Mouse (Mus musculus) liver, embryonic 11.5 days (tissue): ENCODE results near the gene Rint1. TPM values are rescaled to one million over a fixed set of nuclear protein-coding genes. Genes with fewer than 3 reads are reported as not detected.
"Not testable (repeated sequence)": the region's sequence is repeated elsewhere in the genome, so short reads cannot be mapped to it uniquely, and the experiment has no call there.

ENCODE experiments used
- ATAC-seq: fragments of 200-750 bp; cut with Nextera tagmentation; replicated peaks from 2 replicates; pipeline ENCODE4 v1.8.0; 2017; ENCODE audit warnings: moderate number of reproducible peaks, mild to moderate bottlenecking, moderate TSS enrichment, moderate library complexity; ENCODE audit not compliant: low FRiP score
- DNase-seq: peaks from one replicate; pipeline ENCODE4 v3.0.0-alpha.2; 2017; ENCODE audit warnings: low spot score
- H3K27ac ChIP-seq: fragments of 300-500 bp; sonication (generic); 2 replicates; pipeline ENCODE4 v1.5.1; 2014; ENCODE audit warnings: mild to moderate bottlenecking, low read depth, low read length, control low read depth
- H3K27me3 ChIP-seq: fragments of 300-500 bp; sonication (generic); replicated peaks from 2 replicates; pipeline ENCODE4 v1.6.1; 2014; ENCODE audit warnings: low read length, mixed read lengths; ENCODE audit not compliant: control insufficient read depth, insufficient read depth
- H3K36me3 ChIP-seq: fragments of 300-500 bp; sonication (generic); 2 replicates; pipeline ENCODE4 v1.6.1; 2014; ENCODE audit warnings: mild to moderate bottlenecking, low read length, moderate library complexity, mixed read lengths; ENCODE audit not compliant: control insufficient read depth, insufficient read depth
- H3K4me1 ChIP-seq: fragments of 300-500 bp; sonication (generic); replicated peaks from 2 replicates; pipeline ENCODE4 v1.6.1; 2014; ENCODE audit warnings: low read length, mixed read lengths; ENCODE audit not compliant: control insufficient read depth, insufficient read depth
- H3K4me2 ChIP-seq: fragments of 300-500 bp; sonication (generic); 2 replicates; pipeline ENCODE4 v1.6.1; 2014; ENCODE audit warnings: mild to moderate bottlenecking, control low read depth, moderate library complexity
- H3K4me3 ChIP-seq: fragments of 300-500 bp; sonication (generic); 2 replicates; pipeline ENCODE4 v1.5.1; 2014; ENCODE audit warnings: low read depth, low read length, control low read depth
- H3K9ac ChIP-seq: fragments of 300-500 bp; sonication (generic); 2 replicates; pipeline ENCODE4 v1.6.1; 2014; ENCODE audit warnings: low read depth, low read length, control low read depth
- H3K9me3 ChIP-seq: fragments of 300-500 bp; sonication (generic); 2 replicates; pipeline ENCODE4 v1.6.1; 2016; ENCODE audit warnings: low read length, inconsistent platforms, mixed read lengths; ENCODE audit not compliant: control insufficient read depth
- WGBS: fragments of 180-500 bp; shearing (Covaris S2); extraction: QIAGEN DNeasy Blood & Tissue Kit; methylation state at CpG from one replicate; pipeline ENCODE4 v1.1.7; 2014; 5-methylcytosine and 5-hydroxymethylcytosine counted together
- polyA plus RNA-seq: library from polyadenylated mRNA; unstranded; fragments of >200 nt; fragmentation: Nextera tagmentation; extraction: Ambion mirVana; gene quantifications from 2 replicates; pipeline ENCODE4 v1.2.1, GENCODE M21; 2014

The Rint1 gene
- polyA plus RNA-seq, 1 experiment from 2014 or later, result 41.1 TPM

GRCm38 (mm10) chr5:23792726-23793125 lies 5.2 kb downstream of the Rint1 start:
- no peaks in the 10 kb centered on the region for H3K27me3 ChIP-seq
- 90% methylated on average over 2 of the region's 2 CpGs for WGBS
- no peaks in the 10 kb centered on the region for H3K9me3 ChIP-seq
- H3K36me3 ChIP-seq, result peaks cover 15% of the 10 kb centered on the region; the same call in 1 of the 2 replicates
- H3K9ac ChIP-seq, result no peak overlapping the region
- peaks cover 3% of the 10 kb centered on the region; the same call in 1 of the 2 replicates for H3K4me1 ChIP-seq
- no peak overlapping the region for H3K27ac ChIP-seq
- DNase-seq, result no peak
- no peak for ATAC-seq
- H3K4me2 ChIP-seq, result no peak overlapping the region
- no peak overlapping the region for H3K4me3 ChIP-seq

GRCm38 (mm10) chr5:23814841-23815240 lies 27.3 kb downstream of the Rint1 start:
- DNase-seq (no peak), ATAC-seq (no peak)
- Histone ChIP-seq H3K9ac (no peak overlapping the region), H3K4me3 (no peak overlapping the region), H3K4me1 (no peaks in the 10 kb centered on the region), H3K27me3 (no peaks in the 10 kb centered on the region), H3K36me3 (peaks cover 70% of the 10 kb centered on the region), H3K27ac (no peak overlapping the region), H3K4me2 (no peak overlapping the region), H3K9me3 (peaks cover 12% of the 10 kb centered on the region)
- 91% methylated on average over 5 of the region's 5 CpGs for WGBS

GRCm38 (mm10) chr5:23816681-23817080 lies 29.2 kb downstream of the Rint1 start:
- ATAC-seq (no peak), DNase-seq (no peak)
- no peak overlapping the region for H3K9ac ChIP-seq
- no peak overlapping the region for H3K27ac ChIP-seq
- H3K4me2 ChIP-seq, result no peak overlapping the region
- peaks cover 58% of the 10 kb centered on the region for H3K36me3 ChIP-seq
- no peaks in the 10 kb centered on the region for H3K27me3 ChIP-seq
- H3K4me3 ChIP-seq, result no peak overlapping the region
- no peaks in the 10 kb centered on the region for H3K4me1 ChIP-seq
- H3K9me3 ChIP-seq, result peaks cover 11% of the 10 kb centered on the region
- 89% methylated on average over 15 of the region's 15 CpGs for WGBS

GRCm38 (mm10) chr5:23822306-23822705 lies 34.8 kb downstream of the Rint1 start:
- H3K9me3 ChIP-seq, result no peaks in the 10 kb centered on the region
- peaks cover 19% of the 10 kb centered on the region for H3K36me3 ChIP-seq
- no peaks in the 10 kb centered on the region for H3K4me1 ChIP-seq
- no peak overlapping the region for H3K4me2 ChIP-seq
- no peak overlapping the region for H3K9ac ChIP-seq
- no peak overlapping the region for H3K4me3 ChIP-seq
- 73% methylated on average over 11 of the region's 11 CpGs for whole genome bisulfite sequencing
- ATAC-seq (0 out of 2 replicates have a peak, but pooled peaks have one; percentile 18), DNase-seq (no peak)
- H3K27ac ChIP-seq, result no peak overlapping the region
- no peaks in the 10 kb centered on the region for H3K27me3 ChIP-seq

- 76% methylated on average over 8 of the region's 8 CpGs for WGBS
Observed at GRCm38 (mm10) chr5:23824171-23824733, 36.7 kb downstream of the Rint1 start.

GRCm38 (mm10) chr5:23826321-23827004 lies 39.0 kb downstream of the Rint1 start:
- no peak overlapping the region for H3K4me3 ChIP-seq
- H3K9me3 ChIP-seq, result no peaks in the 10 kb centered on the region
- 31% methylated on average over 11 of the region's 11 CpGs for WGBS
- no peak overlapping the region for H3K27ac ChIP-seq
- DNase-seq, result peak; percentile 49
- H3K4me2 ChIP-seq, result no peak overlapping the region
- no peaks in the 10 kb centered on the region for H3K4me1 ChIP-seq
- H3K9ac ChIP-seq, result no peak overlapping the region
- no peak; the same call in 1 of the 2 replicates for ATAC-seq
- no peaks in the 10 kb centered on the region for H3K36me3 ChIP-seq
- H3K27me3 ChIP-seq, result peaks cover 15% of the 10 kb centered on the region

More at GRCm38 (mm10) chr5:23824171-23824733, 36.7 kb downstream of the Rint1 start:
- DNase-seq (no peak), ATAC-seq (no peak)
- Histone ChIP-seq H3K9me3 (no peaks in the 10 kb centered on the region), H3K4me3 (no peak overlapping the region), H3K36me3 (peaks cover 10% of the 10 kb centered on the region), H3K9ac (no peak overlapping the region), H3K27ac (no peak overlapping the region), H3K27me3 (no peaks in the 10 kb centered on the region), H3K4me1 (no peaks in the 10 kb centered on the region), H3K4me2 (no peak overlapping the region)

GRCm38 (mm10) chr5:23830897-23831752 lies 43.6 kb downstream of the Rint1 start:
- Histone ChIP-seq H3K4me2 (peak overlapping the region; percentile 46), H3K4me1 (no peaks in the 10 kb centered on the region), H3K27me3 (peaks cover 24% of the 10 kb centered on the region), H3K4me3 (peak overlapping the region; percentile 21), H3K9ac (no peak overlapping the region), H3K9me3 (no peaks in the 10 kb centered on the region), H3K36me3 (no peaks in the 10 kb centered on the region), H3K27ac (no peak overlapping the region)
- ATAC-seq (no peak), DNase-seq (no peak)
- WGBS, result 30% methylated on average over 58 of the region's 58 CpGs

GRCm38 (mm10) chr5:23835691-23836090 lies 48.2 kb downstream of the Rint1 start:
- not testable (repeated sequence) for H3K4me2 ChIP-seq, H3K27ac ChIP-seq, H3K4me1 ChIP-seq, H3K9me3 ChIP-seq, H3K36me3 ChIP-seq, DNase-seq, H3K9ac ChIP-seq, ATAC-seq, H3K4me3 ChIP-seq
- WGBS, result 71% methylated on average over 1 of the region's 1 CpGs
- H3K27me3 ChIP-seq, result peaks cover 16% of the 10 kb centered on the region
